Mouse (Mus musculus): ENCODE data around the gene Ppp3ca.

Gene Ppp3ca

GRCm38 (mm10) chr3:136763717-136764270, 93.9 kb downstream of the Ppp3ca start:
- DNase-seq (ENCODE audit: low spot score in 2 of 2) = no peak

- no peak for DNase-seq (ENCODE audit: low spot score in 2 of 2)
These were observed 95.6 kb downstream of the Ppp3ca start for GRCm38 (mm10) chr3:136765569-136765968.

GRCm38 (mm10) chr3:136768775-136769485, 99.0 kb downstream of the Ppp3ca start:
- DNase-seq (ENCODE audit: low spot score in 2 of 2) = no peak

DNA sequence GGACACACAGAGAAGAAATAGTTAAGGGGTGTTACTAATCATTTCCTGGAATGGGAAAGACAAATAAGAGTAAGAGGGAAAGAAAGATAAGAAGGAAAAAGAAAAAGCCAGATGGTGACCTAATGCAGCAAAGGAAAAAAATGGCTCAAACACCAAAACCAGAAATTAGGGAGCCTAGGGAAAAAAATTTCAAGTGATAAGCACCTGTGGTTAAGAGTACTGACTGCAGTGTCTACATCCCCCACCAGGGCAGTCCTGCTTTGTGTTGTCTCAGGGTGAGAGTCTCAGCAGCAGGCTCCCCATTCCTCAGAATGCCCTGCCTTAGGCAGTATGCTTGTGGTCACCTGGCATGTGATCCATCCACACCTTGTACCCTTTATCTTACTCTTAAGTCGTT, 99.6 kb downstream of the Ppp3ca start:
- no peak for DNase-seq (ENCODE audit: low spot score in 2 of 2)

DNA sequence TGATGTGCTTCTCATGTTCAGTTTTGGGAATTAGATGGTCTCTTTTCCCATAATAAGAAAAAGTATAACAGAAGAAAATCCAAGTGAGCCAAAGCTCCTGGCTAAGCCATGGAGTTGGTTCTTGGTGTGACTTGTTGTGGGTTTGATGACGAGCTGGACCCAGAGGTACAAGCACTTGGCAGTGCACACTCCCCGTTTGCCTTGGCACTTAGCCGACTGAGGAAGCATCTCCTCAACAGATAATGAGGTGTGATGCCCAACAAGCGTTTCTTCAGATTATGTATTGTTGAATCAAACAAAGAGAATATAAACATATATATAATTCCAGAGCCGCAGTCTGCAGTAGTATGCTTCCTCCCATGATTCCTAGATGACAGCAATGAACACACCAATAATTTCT, 101.8 kb downstream of the Ppp3ca start:
- no peak for DNase-seq (ENCODE audit: low spot score in 2 of 2)

DNA sequence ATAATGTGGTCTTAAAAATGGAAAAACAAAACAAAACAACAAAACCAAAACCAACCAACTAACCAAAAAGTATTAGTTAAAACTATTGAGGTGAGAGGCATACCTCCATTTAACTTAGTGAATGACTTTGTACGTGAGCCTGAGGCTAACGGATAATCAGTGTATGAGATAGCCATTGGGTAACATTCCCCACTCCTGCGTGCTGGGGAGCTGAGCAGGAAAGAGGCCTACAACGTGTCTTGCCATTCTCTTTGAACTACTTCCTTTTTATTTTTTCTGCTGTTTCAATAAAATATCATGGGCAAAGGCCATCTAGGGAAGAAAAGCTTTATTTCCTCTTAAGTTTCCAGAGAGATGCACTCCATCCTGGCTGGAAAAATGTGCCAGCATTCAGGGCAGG, 103.3 kb downstream of the Ppp3ca start:
- DNase-seq (ENCODE audit: low spot score in 2 of 2) = no peak

DNA sequence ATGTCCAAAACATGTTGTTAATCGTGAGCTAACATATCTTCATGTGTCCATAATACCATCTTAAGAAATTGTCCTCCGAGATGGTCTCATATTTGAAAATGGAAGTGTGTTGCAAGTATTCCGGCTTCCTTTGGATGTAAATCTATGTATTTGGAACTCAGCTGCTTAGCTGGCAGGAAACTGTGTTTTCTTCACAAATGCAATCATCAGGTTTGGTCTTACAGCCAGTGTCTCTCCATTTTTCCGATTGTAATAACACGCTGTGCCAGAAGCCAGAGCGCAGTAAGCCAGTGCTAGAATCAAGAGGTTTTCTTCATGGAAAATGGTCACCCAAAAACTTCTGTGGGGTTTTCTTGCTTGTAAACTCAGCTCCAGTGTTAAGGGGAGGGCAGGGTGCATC, 104.3 kb downstream of the Ppp3ca start:
- DNase-seq (ENCODE audit: low spot score in 2 of 2) = no peak

DNA sequence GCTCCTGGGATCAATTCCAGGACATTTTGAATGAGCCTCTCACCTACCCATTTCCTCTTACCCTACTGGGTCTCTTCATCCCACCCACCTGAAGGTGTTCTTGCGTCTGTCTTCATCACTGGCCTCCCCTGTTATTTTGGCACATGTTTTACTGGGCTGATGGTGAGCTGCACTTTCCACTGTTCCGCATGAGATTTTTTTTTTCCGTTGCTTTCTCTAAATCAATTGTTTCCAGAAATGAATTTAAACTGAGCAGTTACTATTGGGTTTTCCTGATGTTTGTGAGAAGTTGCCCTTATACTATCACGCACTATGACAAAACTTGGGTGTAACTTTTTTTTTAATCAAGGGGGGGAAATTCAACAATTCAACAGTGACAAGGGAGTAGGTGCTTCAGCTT, 106.6 kb downstream of the Ppp3ca start:
- DNase-seq (ENCODE audit: low spot score in 2 of 2) = no peak

- no peak for DNase-seq (ENCODE audit: low spot score in 2 of 2)
These were observed 107.5 kb downstream of the Ppp3ca start for GRCm38 (mm10) chr3:136777380-136777779.

DNA sequence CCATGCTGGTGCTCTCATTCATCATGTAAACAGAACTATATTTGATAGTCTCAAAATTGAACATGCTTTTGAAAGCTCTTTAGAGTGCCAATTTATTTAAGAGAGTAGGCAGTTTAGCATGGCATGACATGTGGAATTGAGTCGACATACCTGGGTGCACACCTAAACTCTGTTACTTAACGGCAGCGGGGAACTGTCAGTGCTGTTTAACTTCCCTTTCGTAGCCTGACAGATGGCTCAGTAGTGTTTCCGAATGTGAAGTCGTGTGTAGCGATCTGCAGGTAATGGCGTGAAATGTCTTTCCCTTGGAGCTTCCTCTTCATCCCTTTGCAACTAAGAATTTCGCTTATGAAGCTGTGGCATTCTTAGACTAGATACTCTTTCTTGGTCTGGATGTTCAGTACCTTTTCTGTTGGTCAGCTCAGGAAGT, 107.9 kb downstream of the Ppp3ca start:
- no peak for DNase-seq (ENCODE audit: low spot score in 2 of 2)

DNA sequence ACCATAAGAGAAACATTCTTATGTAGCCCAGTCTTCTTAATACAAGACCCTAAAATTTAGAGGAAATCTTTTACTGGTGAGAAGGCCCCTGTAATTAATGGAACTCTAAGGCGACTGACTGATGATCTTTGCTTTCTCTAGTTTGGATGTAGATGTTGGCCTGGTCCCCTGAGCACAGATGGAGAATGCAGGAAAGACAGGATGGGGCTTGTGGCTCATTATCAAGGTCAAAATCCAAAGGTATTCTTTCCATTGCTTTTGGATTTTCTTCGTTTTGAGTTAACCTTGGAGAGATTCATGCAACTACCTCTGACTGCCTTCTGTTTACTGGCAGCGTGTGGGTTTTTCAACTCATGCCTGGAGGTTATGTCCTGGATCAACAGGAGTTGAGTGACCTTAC, 110.4 kb downstream of the Ppp3ca start:
- no peak for DNase-seq (ENCODE audit: low spot score in 2 of 2)

GRCm38 (mm10) chr3:136782058-136782457, 112.1 kb downstream of the Ppp3ca start:
- no peak for DNase-seq (ENCODE audit: low spot score in 2 of 2)

DNA sequence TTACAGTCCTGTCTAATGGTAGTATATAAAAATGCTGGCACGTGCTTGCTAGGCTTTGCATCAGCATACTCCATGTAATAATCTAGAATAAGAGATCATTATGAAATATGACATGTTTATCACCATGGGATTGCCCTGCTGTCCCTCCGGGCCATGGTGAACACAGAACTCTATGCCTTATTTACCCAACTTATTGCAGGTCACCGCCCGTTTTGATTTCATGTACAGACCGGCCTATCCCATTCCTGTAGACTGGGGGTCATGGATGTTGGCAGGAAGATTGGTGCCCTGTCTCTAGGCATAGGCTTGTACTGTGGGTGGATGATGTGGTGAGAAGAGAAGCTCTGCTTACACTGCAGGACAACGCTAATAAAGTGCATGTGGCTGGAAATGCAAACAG, 115.8 kb downstream of the Ppp3ca start:
- no peak for DNase-seq (ENCODE audit: low spot score in 2 of 2)

- DNase-seq (ENCODE audit: low spot score in 2 of 2) = no peak
These were observed 120.4 kb downstream of the Ppp3ca start for GRCm38 (mm10) chr3:136790261-136790871.

DNA sequence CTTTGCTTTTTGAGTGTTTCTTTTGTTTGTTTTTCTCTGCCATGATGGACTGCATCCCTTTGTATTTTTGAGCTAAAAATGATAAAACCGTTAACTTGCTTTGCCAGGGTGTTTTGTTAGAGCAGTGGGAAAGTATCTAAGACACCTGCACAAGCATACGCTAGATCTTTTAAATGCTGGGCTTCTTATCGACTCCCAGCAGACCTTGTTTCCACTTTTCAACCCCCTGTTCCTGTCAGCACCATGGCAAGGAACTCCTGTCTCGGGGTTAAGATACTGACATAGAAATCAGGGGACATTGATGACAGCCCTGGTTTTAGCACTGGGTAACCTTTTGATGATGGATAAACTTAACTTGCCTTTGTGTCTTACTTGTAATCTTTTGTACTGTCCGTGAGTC, 121.5 kb downstream of the Ppp3ca start:
- DNase-seq (ENCODE audit: low spot score in 2 of 2) = no peak

GRCm38 (mm10) chr3:136791946-136792345, 122.0 kb downstream of the Ppp3ca start:
- no peak for DNase-seq (ENCODE audit: low spot score in 2 of 2)

DNA sequence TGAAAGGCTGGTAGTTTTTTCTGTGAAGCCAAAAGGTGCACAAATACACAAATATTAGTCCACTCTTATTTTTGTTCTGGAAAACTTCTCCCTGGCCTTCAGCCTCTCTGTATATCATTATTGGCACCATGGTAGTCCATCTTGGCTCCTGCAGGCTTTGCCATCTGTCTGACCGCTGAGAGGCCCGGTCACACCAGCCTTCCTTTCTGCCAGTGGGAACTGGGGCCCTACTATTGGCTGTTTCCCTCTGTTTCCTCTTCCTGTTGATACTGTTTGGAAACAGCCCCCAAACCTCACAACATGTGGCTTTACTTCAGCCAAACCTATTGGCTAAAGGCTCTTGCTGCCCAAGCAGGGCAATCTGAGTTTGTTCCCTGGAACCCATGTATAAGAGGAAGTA, 123.5 kb downstream of the Ppp3ca start:
- DNase-seq (ENCODE audit: low spot score in 2 of 2) = no peak

DNA sequence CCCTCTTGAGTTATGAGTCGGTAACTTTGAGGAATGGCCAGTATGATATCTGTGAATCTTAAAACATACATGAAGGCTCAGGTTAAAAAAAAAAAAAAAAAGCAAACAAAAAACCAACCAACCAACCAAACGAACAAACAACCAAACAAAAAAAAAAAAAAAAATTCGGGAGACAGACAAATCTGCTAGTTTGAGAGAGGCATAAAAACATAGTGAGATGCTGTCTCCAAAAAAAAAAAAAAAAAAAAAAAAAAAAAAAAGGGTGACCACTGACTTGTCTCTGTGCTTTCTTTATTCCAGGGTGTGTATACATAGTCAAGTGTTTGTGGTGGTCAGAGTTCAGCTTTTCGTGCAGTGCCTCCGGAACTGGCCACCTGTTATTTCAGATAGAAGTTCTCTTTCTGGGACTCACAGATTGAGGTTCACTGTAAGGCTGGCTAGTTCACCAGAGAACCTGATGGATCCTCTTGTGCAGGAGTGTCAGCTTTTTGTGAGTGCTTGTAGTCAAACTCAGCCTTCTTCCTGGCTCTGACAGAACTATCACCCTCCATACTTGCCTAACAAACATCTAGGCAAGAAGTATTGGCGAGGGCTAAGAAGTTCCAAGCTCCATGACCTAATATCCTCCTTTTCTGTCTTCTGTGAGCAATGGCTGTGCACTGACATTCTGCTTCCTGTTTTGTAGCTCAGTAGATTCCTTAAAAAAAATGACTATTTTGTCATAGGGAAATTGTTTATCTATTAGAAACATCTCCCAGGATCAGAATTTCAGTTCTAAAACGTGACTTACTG, 124.7 kb downstream of the Ppp3ca start:
- DNase-seq (ENCODE audit: low spot score in 2 of 2) = no peak

GRCm38 (mm10) chr3:136798896-136799295, 129.0 kb downstream of the Ppp3ca start:
- DNase-seq (ENCODE audit: low spot score in 2 of 2) = no peak

DNA sequence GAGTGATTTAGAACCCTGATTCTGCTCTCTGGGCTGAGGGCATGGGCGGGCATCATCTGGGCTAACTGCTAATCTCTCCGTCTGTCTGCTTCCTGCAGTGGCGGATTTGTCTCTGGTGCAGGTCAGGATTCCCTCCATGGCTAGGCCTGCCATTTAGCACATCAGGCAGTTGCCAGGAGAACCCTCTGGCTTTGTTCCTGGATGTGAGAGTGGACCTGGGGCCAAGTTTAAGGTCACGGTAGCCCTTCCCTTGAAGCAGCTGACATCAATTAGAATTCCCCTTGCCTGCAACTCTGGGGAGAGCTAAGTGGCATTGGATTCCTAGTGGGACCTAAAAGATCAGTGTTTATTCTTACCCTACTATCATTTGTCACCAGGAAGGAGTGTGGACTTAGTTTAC, 132.7 kb downstream of the Ppp3ca start:
- DNase-seq (ENCODE audit: low spot score in 2 of 2) = no peak

GRCm38 (mm10) chr3:136805897-136806296, 136.0 kb downstream of the Ppp3ca start:
- DNase-seq (ENCODE audit: low spot score in 2 of 2) = no peak

GRCm38 (mm10) chr3:136810271-136810670, 140.3 kb downstream of the Ppp3ca start:
- no peak for DNase-seq (ENCODE audit: low spot score in 2 of 2)

GRCm38 (mm10) chr3:136812162-136812561, 142.2 kb downstream of the Ppp3ca start:
- DNase-seq (ENCODE audit: low spot score in 2 of 2) = no peak

All from right cerebral cortex, postnatal 36 days (tissue).